In the genomic region with DNA sequence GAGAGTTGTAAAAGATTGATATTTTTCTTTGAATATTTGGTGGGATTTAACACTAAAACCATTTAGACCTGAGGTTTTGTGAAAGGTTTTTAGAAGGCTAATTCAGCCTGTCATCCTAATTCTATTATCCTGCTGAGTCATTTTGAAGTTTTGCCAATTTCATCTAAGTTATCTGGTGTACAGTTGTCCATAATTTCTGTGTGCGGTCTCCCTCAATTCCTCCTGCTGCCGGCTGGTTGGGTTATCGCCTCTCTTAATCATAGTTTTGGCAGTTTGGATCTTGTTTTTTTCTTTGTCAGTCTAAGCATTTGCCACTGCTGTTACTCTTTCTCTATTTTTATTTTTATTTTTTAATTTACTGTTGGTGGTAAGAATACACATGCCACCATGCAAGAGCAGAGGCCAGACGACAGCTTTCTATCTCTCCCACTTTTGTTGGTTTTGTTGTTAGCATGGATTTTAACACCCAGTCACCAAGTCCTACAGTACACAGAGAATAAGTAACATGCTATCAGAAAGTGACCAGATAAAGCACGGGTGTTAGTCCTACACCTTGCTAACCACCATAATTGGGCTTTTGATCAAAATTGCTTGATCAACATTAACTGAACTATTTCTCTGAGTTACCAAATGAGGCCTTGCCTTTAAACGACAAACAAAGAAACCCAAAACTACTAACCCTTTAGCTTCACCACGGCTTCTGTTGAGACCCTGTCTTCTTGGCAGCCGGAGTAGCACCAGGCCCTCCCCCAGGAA, we compare ENCODE assay signal across 25 mouse cellular contexts. TPM values are rescaled to one million over a fixed set of nuclear protein-coding genes. Genes with fewer than 3 reads are reported as not detected.
DNase-seq lines count a peak whose midpoint lies in the region; ATAC-seq and TF ChIP-seq lines count a peak whose summit lies in the region.
"Had no signal": no experiment of that assay in that cellular context is flagged by ENCODE, and none has a peak within 500 bp of the region (broad histone marks: within the 10 kb centered on the region; RNA-seq: fewer than 3 reads in every experiment).

No protein-coding gene starts in this region.

- ATAC-seq in heart, embryonic 12.5 days (ENCODE audit: insufficient number of reproducible peaks, low FRiP score): no peak
- ATAC-seq in megakaryocyte progenitor cell, adult 5-6 weeks (replicated peaks; ENCODE audit: poor library complexity): peak; percentile 79
- no peak for ATAC-seq in cerebellum, adult (ENCODE audit: insufficient number of reproducible peaks, low FRiP score, low TSS enrichment)
- ATAC-seq: activated CD4-positive, CD25-positive, alpha-beta regulatory T cell, adult 4 months; CD4-positive, CD25-positive, alpha-beta regulatory T cell, adult 4 months; forebrain, embryonic 14.5 days; forebrain, postnatal 0 days; hindbrain, postnatal 0 days; inflammation-experienced regulatory T-cells, adult 6 months had no signal

- H3K4me1 ChIP-seq in heart, embryonic 12.5 days (replicated peaks): no peaks in the 10 kb centered on the region
- H3K4me1 ChIP-seq in kidney, adult 2 months (ENCODE audit: control insufficient read depth, insufficient read depth, low read length): no peaks in the 10 kb centered on the region
- H3K4me1 ChIP-seq: heart, embryonic 13.5 days had no signal

- no peak for TF ChIP-seq CTCF in kidney, adult 2 months (conservative IDR thresholded peaks at IDR 0.05; ENCODE audit: insufficient read depth, insufficient read length, low read depth, low read length)

- H3K4me3 ChIP-seq in heart, embryonic 12.5 days: no peak overlapping the region
- no peak overlapping the region for H3K4me3 ChIP-seq in kidney, adult 2 months (ENCODE audit: insufficient read depth, low read depth, low read length)
- H3K4me3 ChIP-seq: gastrocnemius, adult 2 months; heart, embryonic 13.5 days had no signal

- 74% methylated on average over 8 of the region's 8 CpGs for WGBS in heart, embryonic 12.5 days
- 82% methylated on average over 8 of the region's 8 CpGs for WGBS in kidney, adult 2 months

- no peaks in the 10 kb centered on the region for H3K9me3 ChIP-seq in heart, embryonic 12.5 days (replicated peaks)
- H3K9me3 ChIP-seq: heart, embryonic 13.5 days had no signal

- H3K9ac ChIP-seq in heart, embryonic 12.5 days: no peak overlapping the region
- H3K9ac ChIP-seq: forebrain, postnatal 0 days; heart, embryonic 13.5 days; hindbrain, embryonic 14.5 days had no signal

- no peak for TF ChIP-seq POLR2A in kidney, adult 2 months (IDR thresholded peaks at IDR 0.05; ENCODE audit: low read depth, low read length)

- H3K4me2 ChIP-seq in heart, embryonic 12.5 days: no peak overlapping the region
- H3K4me2 ChIP-seq: heart, embryonic 13.5 days; hindbrain, embryonic 14.5 days had no signal

- H3K27me3 ChIP-seq in heart, embryonic 12.5 days (replicated peaks): peaks cover 9% of the 10 kb centered on the region; the same call in 1 of the 2 replicates
- H3K27me3 ChIP-seq in kidney, adult 2 months (replicated peaks; ENCODE audit: control insufficient read depth, insufficient read depth, low read length): no peaks in the 10 kb centered on the region

- H3K27ac ChIP-seq in heart, embryonic 12.5 days (ENCODE audit: poor library complexity, severe bottlenecking): no peak overlapping the region
- H3K27ac ChIP-seq in kidney, adult 2 months (ENCODE audit: insufficient read depth, low read depth, low read length): no peak overlapping the region
- H3K27ac ChIP-seq: gastrocnemius, adult 2 months; heart, embryonic 13.5 days; hindbrain, embryonic 14.5 days; hindbrain, postnatal 0 days had no signal

- peak; percentile 13 for DNase-seq in heart, adult 11 months
- DNase-seq in MN1 (ENCODE audit: low spot score): peak; percentile 80
- no peak for DNase-seq in kidney, adult 2 months
- no peak for DNase-seq in kidney, postnatal 4 days
- DNase-seq: adrenal gland, adult 8-10 months; adrenal gland, postnatal 25 days; cerebellum, adult 18-20 months; cerebellum, adult 9-10 months; cerebellum, postnatal 14 days; forebrain, postnatal 0 days; gastrocnemius, adult 2 months; gastrocnemius, postnatal 14 days; heart, adult 18-20 months; heart, postnatal 14 days; heart, postnatal 4 days had no signal

- no peaks in the 10 kb centered on the region for H3K36me3 ChIP-seq in heart, embryonic 12.5 days
- H3K36me3 ChIP-seq in kidney, adult 2 months (ENCODE audit: control insufficient read depth, insufficient read depth, low read length): no peaks in the 10 kb centered on the region
- H3K36me3 ChIP-seq: heart, embryonic 13.5 days had no signal

RNA-seq across cellular contexts. Expression of a gene that starts 45.7 kb away (rescaled TPM):
- polyA plus RNA-seq in heart, embryonic 12.5 days (2016; fragmentation: Nextera tagmentation; extraction: Ambion mirVana): 0.91 and 1.2 TPM in 2 replicates
- total RNA-seq in megakaryocyte progenitor cell, adult 5-6 weeks (2015): not detected in 2 replicates
- not detected in 2 replicates for total RNA-seq in megakaryocyte progenitor cell, adult 5-6 weeks (2017)
- polyA plus RNA-seq in kidney, adult 2 months (2012; rRNA removed): 1.8 and 2.0 TPM in 2 replicates
- polyA plus RNA-seq: activated CD4-positive, CD25-positive, alpha-beta regulatory T cell, adult 4 months; CD4-positive, CD25-positive, alpha-beta regulatory T cell, adult 4 months; inflammation-experienced regulatory T-cells, adult 6 months had no signal

RNA-seq across cellular contexts. Expression of a gene that starts 56.3 kb away (rescaled TPM):
- 218 and 221 TPM in 2 replicates for polyA plus RNA-seq in heart, embryonic 12.5 days (2016; fragmentation: Nextera tagmentation; extraction: Ambion mirVana)
- 160 and 172 TPM in 2 replicates for total RNA-seq in megakaryocyte progenitor cell, adult 5-6 weeks (2015)
- 108 and 165 TPM in 2 replicates for total RNA-seq in megakaryocyte progenitor cell, adult 5-6 weeks (2017)
- 524 and 525 TPM in 2 replicates for polyA plus RNA-seq in kidney, adult 2 months (2012; rRNA removed)

RNA-seq across cellular contexts. Expression of a gene that starts 56.7 kb away (rescaled TPM):
- 32.2 and 33.3 TPM in 2 replicates for polyA plus RNA-seq in heart, embryonic 12.5 days (2016; fragmentation: Nextera tagmentation; extraction: Ambion mirVana)
- 0.29 and 1.9 TPM in 2 replicates for total RNA-seq in megakaryocyte progenitor cell, adult 5-6 weeks (2015)
- total RNA-seq in megakaryocyte progenitor cell, adult 5-6 weeks (2017): 0.58 and 2.9 TPM in 2 replicates
- polyA plus RNA-seq in kidney, adult 2 months (2012; rRNA removed): 14.7 and 15.0 TPM in 2 replicates

Comparison
In these comparisons a context has a peak if more than half of its experiments do, and no peak if none do; other contexts are left out.
1. DNase-seq: peak in heart, adult 11 months (single experiment) and MN1 (single experiment); none in kidney, adult 2 months (single experiment) and kidney, postnatal 4 days (0 of 2).